Mouse (Mus musculus): ENCODE data around the gene Dclk2.

Dclk2 gene

GRCm38 (mm10) chr3:86920343-86921083 is at the start of gene Dclk2:
TSS of gene Dclk2 (minus strand) at chr3:86920852.
- peak; percentile 84 for DNase-seq

GRCm38 (mm10) chr3:86962665-86963435 is 42.2 kb upstream of the Dclk2 start:
- DNase-seq: no peak

DNA sequence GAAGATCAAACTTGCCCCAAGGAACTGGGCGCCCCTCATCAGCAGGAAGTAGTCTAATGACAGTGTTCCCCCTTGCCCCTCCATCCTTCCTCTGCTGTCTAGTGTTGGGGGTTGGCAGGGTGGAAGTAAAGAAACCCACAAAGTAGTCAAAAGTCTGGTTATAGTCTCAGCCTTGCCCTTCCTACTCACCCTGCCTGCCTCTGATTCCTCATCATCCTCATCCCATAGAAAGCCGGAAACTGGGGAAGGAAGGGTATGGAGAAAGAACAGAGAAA is 40.7 kb upstream of the Dclk2 start:
- no peak for DNase-seq

DNA sequence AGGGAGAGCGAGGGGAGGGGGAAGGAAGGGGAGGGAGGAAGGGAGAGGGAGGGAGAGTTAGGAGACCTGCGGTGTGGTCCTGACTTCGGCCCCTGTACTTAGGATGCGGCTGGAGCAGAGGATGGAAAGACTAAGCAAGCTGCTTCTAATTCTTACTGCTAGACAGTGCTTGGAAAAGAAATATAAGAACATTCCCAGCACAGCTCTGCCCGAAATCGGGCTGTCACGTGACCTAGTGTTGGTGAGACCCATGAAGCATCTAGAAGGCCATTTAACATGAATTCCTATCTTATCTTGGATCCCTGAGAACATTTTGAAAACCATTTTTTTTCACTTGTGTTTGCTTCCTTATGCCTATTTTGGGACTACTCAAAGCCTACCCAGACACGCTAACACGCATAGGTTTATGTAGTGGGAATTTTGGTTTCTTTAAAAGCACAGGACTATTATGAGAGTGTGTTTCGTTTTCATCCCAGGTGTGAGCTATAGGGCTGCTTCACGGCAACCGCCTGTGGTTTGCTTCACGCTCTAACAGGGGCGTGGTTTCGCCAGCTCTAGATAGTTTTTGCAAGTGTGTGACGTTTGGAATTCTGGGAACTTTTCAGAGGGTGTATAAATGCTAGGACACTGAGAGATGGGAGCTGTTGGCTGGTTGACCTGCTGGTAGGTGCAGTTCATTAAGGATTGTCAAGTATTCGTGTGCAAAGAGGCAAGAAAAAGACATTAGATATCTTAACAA is 40.2 kb upstream of the Dclk2 start:
- DNase-seq: no peak

- DNase-seq: no peak
Measured at GRCm38 (mm10) chr3:86959088-86959487, 38.4 kb upstream of the Dclk2 start.

GRCm38 (mm10) chr3:86955376-86955775 is 34.7 kb upstream of the Dclk2 start:
- no peak for DNase-seq

GRCm38 (mm10) chr3:86954521-86954920 is 33.9 kb upstream of the Dclk2 start:
- DNase-seq: no peak

DNA sequence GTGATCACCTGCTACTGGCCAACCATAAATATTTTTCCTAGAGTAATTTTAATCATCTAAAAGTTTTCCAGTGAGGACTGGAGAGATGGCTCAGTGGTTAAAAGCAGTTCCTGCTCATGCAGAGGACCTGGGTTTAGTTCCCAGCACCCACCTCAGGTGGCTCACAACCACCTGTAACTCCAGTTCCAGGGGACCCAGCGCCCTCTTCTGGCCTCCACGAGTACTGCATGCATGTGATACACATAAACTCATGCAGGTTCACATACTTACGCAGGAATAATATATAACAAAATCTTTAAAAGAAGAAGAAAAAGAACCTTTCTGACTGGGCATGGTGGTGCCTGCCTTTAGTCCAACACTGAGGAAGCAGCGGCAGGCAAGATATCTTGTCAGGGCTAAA is 33.2 kb upstream of the Dclk2 start:
- no peak for DNase-seq

- no peak for DNase-seq
Measured at GRCm38 (mm10) chr3:86950652-86951051, 30.0 kb upstream of the Dclk2 start.

GRCm38 (mm10) chr3:86936254-86936836 is 15.7 kb upstream of the Dclk2 start:
- DNase-seq: peak; percentile 33

- DNase-seq: no peak
Measured at GRCm38 (mm10) chr3:86933446-86933845, 12.8 kb upstream of the Dclk2 start.

DNA sequence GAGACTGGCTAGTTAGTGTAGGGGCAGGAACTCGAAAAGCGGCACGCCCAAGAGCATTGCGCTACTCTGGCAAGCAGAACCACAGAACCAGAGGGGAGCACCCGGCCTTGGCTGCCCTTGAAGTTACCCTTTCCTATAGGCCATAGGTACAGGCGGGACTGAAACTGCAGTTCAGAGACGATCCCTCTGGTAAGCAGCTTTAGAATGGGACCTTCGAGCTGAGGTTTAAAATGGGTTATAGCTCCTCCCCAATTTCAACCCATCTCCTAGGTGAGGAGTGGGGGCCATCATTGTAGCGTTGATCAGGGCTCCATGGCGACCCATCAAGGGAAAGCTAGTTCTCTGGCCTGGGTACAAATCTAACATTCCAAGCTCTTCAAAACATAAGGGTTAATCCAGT is 3.0 kb upstream of the Dclk2 start:
- DNase-seq: no peak

GRCm38 (mm10) chr3:86921181-86921975 is 726 bp upstream of the Dclk2 start:
- DNase-seq: no peak

DNA sequence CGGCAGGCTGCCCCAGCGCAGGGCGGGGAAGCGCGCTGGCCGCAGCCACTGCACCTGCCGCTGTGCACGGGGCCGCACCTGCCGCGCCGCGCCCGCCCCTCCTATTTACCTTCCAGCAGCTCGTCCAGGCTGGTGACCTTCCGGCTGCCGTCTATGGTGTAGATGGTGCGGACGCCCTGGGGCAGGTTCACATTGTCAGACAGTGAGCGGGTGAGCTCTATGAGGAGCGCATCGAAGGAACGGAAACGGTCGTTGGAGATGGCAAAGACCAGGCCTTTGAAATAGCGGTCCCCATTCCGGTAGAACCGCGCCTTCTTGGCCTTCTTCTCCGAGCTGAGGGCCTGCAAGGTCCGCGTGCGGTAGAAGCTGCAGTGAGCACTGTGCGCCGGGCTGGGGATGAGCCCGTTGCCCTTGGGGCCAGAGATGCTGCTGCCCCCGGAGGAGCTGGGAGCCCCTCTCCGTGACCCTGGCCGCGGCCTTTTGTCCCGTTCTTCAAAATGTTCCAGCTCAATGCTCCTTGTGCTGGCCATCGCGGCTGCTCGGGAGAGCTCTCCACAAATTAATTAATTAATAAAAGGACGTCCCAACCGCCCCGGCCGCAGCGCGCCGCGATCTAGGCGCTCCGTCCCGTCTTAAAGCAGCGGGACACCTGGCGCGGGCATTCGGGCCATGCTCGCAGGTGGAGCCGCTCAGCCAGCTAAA is 860 bp downstream of the Dclk2 start:
- peak; percentile 42 for DNase-seq

DNA sequence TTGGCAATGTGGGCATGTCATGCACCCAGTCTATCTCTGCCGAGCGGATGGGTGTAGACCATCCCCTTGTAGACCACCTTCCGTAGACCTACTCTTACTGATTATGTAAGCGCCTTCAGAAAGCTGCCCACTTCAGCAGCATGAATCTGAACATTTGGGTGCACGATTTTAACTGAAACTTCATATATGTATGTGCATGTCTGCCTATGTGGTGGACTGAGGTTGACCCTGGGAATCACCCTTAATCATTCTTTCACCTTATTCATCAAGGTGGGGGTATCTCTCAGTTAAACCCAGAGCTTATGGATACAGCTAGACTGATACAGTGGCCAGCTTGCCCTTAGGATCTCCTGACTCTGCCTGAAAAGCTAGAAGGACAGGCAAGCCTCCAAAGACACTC is 3.6 kb downstream of the Dclk2 start:
- no peak for DNase-seq

DNA sequence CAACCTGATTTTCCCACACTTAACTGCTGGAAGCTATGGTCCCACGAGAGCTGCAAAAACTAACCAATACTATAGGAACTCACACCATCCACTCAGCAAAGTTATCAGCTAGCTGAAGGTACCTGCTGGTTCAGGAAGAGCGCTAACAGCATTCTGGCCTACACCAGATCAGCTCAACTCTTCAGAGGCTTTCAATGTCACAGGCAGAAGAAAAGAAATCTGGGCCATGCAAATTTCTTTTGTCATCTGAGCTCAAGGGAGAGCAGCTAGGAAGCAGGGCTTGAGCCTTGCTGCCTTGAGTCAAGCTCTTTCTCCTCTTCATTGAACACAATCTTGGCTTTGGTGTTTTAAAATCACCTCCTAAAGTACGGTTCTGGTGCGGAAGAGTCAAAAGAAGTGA is 4.0 kb downstream of the Dclk2 start:
- DNase-seq: no peak

DNA sequence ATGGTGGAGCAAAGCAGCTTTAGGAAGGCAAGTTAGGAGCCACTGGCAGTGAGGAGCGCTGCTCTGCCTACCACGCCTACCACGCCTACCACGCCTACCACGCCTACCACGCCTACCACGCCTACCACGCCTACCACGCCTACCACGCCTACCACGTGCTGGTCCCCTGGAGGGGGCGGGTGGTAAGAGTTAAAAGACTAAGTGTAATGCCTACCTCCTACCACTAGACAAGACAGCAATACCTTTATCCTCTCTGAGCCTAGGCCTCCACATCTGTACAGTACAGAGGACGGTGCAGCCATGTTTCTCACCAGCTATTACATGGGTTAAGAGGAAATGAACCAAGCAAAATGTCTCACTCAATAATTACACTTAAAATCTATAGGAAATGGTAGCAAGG is 5.4 kb downstream of the Dclk2 start:
- no peak for DNase-seq

- no peak for DNase-seq
Measured at GRCm38 (mm10) chr3:86914316-86914715, 6.3 kb downstream of the Dclk2 start.

- no peak for DNase-seq
Measured at GRCm38 (mm10) chr3:86898366-86898765, 22.3 kb downstream of the Dclk2 start.

GRCm38 (mm10) chr3:86897551-86897950 is 23.1 kb downstream of the Dclk2 start:
- DNase-seq: no peak

DNA sequence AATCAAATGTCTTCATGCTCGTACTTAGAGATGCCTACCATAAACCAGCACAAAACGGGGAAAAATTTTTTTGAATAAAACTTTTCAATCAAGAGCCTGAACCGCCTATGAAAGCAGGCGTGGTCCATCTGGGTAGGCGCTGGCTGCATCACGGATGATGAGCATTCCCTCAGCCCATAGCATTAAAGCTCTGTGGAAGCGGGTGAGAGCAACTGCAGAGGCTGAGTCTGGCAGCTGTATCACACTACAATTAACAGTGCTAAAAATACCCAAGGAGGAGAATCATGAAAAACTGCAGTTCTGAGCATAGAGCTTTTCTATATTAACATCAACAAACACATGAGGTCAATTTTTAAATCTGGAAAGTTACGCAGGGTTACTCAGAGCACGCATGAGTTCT is 23.6 kb downstream of the Dclk2 start:
- DNase-seq: peak; percentile 62

DNA sequence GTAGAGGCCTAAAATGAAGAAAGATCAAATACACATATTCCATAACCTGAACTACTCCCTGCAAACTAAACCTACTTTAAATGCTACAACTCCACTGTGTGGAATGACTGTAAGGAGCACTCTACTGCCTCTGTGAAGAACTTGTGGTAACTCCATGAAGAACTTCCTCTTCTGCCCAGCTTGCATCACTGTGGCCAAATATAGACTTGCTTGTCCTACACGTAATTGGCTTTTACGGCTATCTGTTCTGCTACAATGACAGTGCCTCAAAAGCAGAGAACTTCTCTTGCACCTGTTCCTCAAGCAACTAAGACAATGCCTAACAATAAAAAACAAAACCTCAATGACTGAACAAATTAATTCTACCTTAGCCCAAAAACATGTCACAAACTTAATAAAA is 26.2 kb downstream of the Dclk2 start:
- no peak for DNase-seq

All from right cerebral cortex, adult 18-20 months (tissue).